Mouse (Mus musculus) olfactory bulb, adult 2 months (tissue): ENCODE measurements at regions not wholly inside any gene's neighbourhood (a gene's known extent, or its start where the extent isn't known, plus 50 kb on each side); places are given as distances from the start of the nearest gene placed in this dataset.

Experiments used
- CTCF ChIP-seq: fragments of 200-500 bp; IDR thresholded peaks from 2 replicates; pipeline ENCODE4 v1.5.1; 2012; ENCODE audit warnings: low read depth, mild to moderate bottlenecking, low read length, moderate library complexity; ENCODE audit not compliant: insufficient read depth
- POLR2A ChIP-seq: fragments of 200-500 bp; IDR thresholded peaks from 2 replicates; pipeline ENCODE4 v1.6.1; 2012; ENCODE audit warnings: mild to moderate bottlenecking, low read depth, low read length, moderate library complexity; ENCODE audit not compliant: insufficient read depth

GRCm38 (mm10) chrX:140280016-140280415, 62.0 kb upstream of the Frmpd3 start:
- TF ChIP-seq CTCF (no peak), POLR2A (no peak)
